Mouse (Mus musculus) intestine, embryonic 14.5 days (tissue): Measurements from ENCODE around the gene Palm. TPM values are rescaled to one million over a fixed set of nuclear protein-coding genes. Genes with fewer than 3 reads are reported as not detected.

Experiments used
- ATAC-seq: fragments of 200-750 bp; cut with Nextera tagmentation; replicated peaks from 2 replicates; pipeline ENCODE4 v1.8.0; 2017; ENCODE audit warnings: low read depth, moderate number of reproducible peaks, moderate TSS enrichment, moderate library complexity; ENCODE audit not compliant: low FRiP score, low TSS enrichment
- DNase-seq: peaks from one replicate; pipeline ENCODE4 v3.0.0-alpha.2; 2018; ENCODE audit warnings: low spot score
- H3K27ac ChIP-seq: fragments of 300-500 bp; sonication (generic); 2 replicates; pipeline ENCODE4 v1.5.1; 2014; ENCODE audit warnings: low read depth, mild to moderate bottlenecking, control low read depth
- H3K27me3 ChIP-seq: fragments of 300-500 bp; sonication (generic); replicated peaks from 2 replicates; pipeline ENCODE4 v1.6.1; 2014; ENCODE audit warnings: low read length, control low read depth; ENCODE audit not compliant: control insufficient read depth, insufficient read depth
- H3K36me3 ChIP-seq: fragments of 300-500 bp; sonication (generic); 2 replicates; pipeline ENCODE4 v1.6.1; 2014; ENCODE audit warnings: low read length, control low read depth; ENCODE audit not compliant: control insufficient read depth, insufficient read depth
- H3K4me1 ChIP-seq: fragments of 300-500 bp; sonication (generic); replicated peaks from 2 replicates; pipeline ENCODE4 v1.6.1; 2014; ENCODE audit warnings: low read length, control low read depth, mixed read lengths; ENCODE audit not compliant: control insufficient read depth, insufficient read depth
- H3K4me2 ChIP-seq: fragments of 300-500 bp; sonication (generic); 2 replicates; pipeline ENCODE4 v1.6.1; 2014; ENCODE audit warnings: low read length
- H3K4me3 ChIP-seq: fragments of 300-500 bp; sonication (generic); 2 replicates; pipeline ENCODE4 v1.5.1; 2014; ENCODE audit warnings: low read depth, low read length, control low read depth, mixed read lengths
- H3K9ac ChIP-seq: fragments of 300-500 bp; sonication (generic); 2 replicates; pipeline ENCODE4 v1.6.1; 2014; ENCODE audit warnings: mild to moderate bottlenecking, low read length
- H3K9me3 ChIP-seq: fragments of 300-500 bp; sonication (generic); 2 replicates; pipeline ENCODE4 v1.6.1; 2016; ENCODE audit warnings: low read length, control low read depth; ENCODE audit not compliant: control insufficient read depth
- WGBS: fragments of 180-500 bp; shearing (Covaris S2); extraction: QIAGEN DNeasy Blood & Tissue Kit; methylation state at CpG from one replicate; pipeline ENCODE4 v1.1.7; 2014; 5-methylcytosine and 5-hydroxymethylcytosine counted together
- polyA plus RNA-seq: library from polyadenylated mRNA; unstranded; fragments of >200 nt; fragmentation: Nextera tagmentation; extraction: Ambion mirVana; gene quantifications from 2 replicates; pipeline ENCODE4 v1.2.1, GENCODE M21; 2014

Palm gene
- polyA plus RNA-seq, 1 experiment from 2014 or later = 66.2 TPM

- Histone ChIP-seq H3K27ac (no peak overlapping the region), H3K27me3 (no peaks in the 10 kb centered on the region), H3K9me3 (no peaks in the 10 kb centered on the region), H3K36me3 (no peaks in the 10 kb centered on the region), H3K4me2 (no peak overlapping the region), H3K4me1 (peaks cover 19% of the 10 kb centered on the region), H3K4me3 (no peak overlapping the region), H3K9ac (no peak overlapping the region)
- ATAC-seq = no peak
- no peak for DNase-seq
- 51% methylated on average over 5 of the region's 5 CpGs for WGBS
Observed at GRCm38 (mm10) chr10:79846553-79846952, 53.2 kb downstream of the Palm start.

DNA sequence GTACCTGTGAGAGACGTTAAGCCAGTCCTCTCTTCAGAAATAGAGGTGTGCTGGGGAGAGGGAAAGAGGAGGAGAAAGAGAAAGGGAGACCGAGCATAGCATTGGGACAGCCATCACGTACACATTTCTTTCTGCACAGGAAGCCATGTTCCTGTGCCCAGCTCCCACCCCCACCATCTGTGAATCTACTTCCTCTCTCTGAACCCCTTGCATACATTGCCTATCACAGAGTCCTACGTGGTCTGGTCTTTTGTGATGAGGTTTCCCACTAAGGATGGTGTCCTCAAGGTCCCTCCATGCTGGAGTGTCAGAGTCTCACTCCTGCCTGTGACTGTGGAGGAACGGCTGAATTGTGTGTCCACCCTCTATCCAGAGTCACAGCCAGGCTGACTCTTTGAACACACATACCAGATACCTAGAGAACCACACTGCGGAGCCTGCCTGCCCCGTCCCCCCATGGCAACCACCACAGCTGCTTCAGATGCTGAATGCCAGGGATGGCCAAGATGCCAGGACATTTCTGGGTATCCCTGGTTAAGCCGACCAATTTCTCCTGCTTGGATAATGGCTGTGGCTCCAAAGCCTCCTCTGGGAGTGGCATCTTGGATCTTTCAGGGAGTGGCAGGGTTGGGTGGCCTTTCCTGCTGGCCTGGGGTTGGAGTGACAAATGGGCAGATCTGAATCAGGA lies 56.7 kb downstream of the Palm start:
- H3K4me2 ChIP-seq = no peak overlapping the region
- no peak overlapping the region; the same call in 1 of the 2 replicates for H3K27ac ChIP-seq
- ATAC-seq = no peak
- DNase-seq = no peak
- no peak overlapping the region for H3K9ac ChIP-seq
- H3K4me1 ChIP-seq = peaks cover 20% of the 10 kb centered on the region
- no peak overlapping the region for H3K4me3 ChIP-seq
- no peaks in the 10 kb centered on the region for H3K27me3 ChIP-seq
- WGBS = 85% methylated on average over 8 of the region's 8 CpGs
- H3K36me3 ChIP-seq = no peaks in the 10 kb centered on the region
- no peaks in the 10 kb centered on the region for H3K9me3 ChIP-seq

- H3K4me3 ChIP-seq = no peak overlapping the region
- H3K4me2 ChIP-seq = peak overlapping the region; percentile 98; the same call in 1 of the 2 replicates
- WGBS = 58% methylated on average over 3 of the region's 3 CpGs
- H3K36me3 ChIP-seq = peaks cover 2% of the 10 kb centered on the region
- H3K9me3 ChIP-seq = no peaks in the 10 kb centered on the region
- H3K9ac ChIP-seq = peak overlapping the region; percentile 86
- H3K27me3 ChIP-seq = no peaks in the 10 kb centered on the region
- peaks cover 24% of the 10 kb centered on the region for H3K4me1 ChIP-seq
- ATAC-seq (no peak), DNase-seq (no peak)
- peak overlapping the region; percentile 100 for H3K27ac ChIP-seq
Observed at GRCm38 (mm10) chr10:79851653-79852052, 58.3 kb downstream of the Palm start.

DNA sequence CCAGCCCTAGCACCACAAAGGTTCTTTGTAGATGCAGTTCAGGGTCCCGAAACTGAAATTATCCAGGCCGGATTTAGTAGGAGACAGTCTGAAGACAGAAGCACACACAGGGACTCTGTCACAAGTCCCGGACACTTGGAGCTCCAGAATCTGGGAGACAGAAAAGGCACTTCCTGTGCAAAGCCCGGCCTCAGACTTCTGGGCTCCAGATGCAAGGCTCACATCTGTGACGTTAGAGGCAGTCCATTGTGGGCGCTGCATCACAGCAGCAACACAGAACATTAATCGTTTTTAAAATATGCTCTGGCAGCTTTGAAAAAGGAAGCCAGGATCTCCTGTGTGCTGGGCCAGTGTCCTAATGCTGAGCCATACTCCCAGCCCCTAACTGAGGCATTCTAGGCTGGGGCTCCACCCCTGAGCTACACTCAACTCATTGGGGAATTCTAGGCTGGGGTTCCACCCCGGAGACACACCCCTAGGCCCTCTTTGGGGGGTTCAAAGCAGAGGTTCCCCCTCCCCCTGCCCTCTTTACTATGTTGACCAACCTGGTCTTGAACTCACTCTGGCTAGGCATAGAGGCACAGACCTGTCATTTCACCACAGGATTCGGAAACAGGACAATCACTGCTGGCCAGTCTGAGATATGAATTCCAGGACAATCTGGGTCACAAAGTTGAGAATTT lies 58.9 kb downstream of the Palm start:
- ATAC-seq (no peak), DNase-seq (no peak)
- H3K4me1 ChIP-seq = peaks cover 30% of the 10 kb centered on the region

GRCm38 (mm10) chr10:79852827-79853226 lies 59.5 kb downstream of the Palm start:
- Histone ChIP-seq H3K9me3 (no peaks in the 10 kb centered on the region), H3K9ac (peak overlapping the region; percentile 86), H3K27me3 (no peaks in the 10 kb centered on the region), H3K36me3 (peaks cover 12% of the 10 kb centered on the region), H3K4me3 (peak overlapping the region; percentile 98), H3K4me1 (peaks cover 36% of the 10 kb centered on the region), H3K4me2 (peak overlapping the region; percentile 98), H3K27ac (peak overlapping the region; percentile 100)
- ATAC-seq (no peak), DNase-seq (no peak)
- 26% methylated on average over 8 of the region's 8 CpGs for WGBS

More for the DNA sequence above, 58.9 kb downstream of the Palm start:
- no peaks in the 10 kb centered on the region for H3K27me3 ChIP-seq
- peak overlapping the region; percentile 86 for H3K9ac ChIP-seq
- H3K4me3 ChIP-seq = peak overlapping the region; percentile 98
- no peaks in the 10 kb centered on the region for H3K9me3 ChIP-seq
- H3K4me2 ChIP-seq = peak overlapping the region; percentile 98
- H3K27ac ChIP-seq = peak overlapping the region; percentile 100
- H3K36me3 ChIP-seq = peaks cover 8% of the 10 kb centered on the region
- 38% methylated on average over 9 of the region's 9 CpGs for WGBS

DNA sequence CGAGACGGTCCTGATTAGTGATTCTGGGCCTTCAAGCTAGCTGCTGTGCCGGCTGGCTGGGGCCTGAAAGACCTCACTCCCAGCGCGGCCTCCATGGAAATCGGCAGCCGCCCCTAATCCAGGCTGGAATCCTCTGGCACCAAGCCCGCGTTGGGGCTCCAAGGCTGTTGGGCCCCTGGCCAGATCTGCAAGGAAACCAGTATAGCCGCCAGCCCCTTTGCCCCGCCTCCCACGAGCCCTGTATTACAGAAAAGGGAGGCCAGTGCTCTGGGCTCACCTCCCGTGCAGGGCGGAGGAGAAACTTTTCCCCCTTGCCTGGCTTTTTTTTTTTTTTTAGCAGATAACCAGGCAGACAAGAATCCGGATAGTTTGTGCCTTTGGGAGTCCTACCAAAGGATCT lies 60.0 kb downstream of the Palm start:
- H3K4me2 ChIP-seq = peak overlapping the region; percentile 98
- H3K4me3 ChIP-seq = peak overlapping the region; percentile 98
- DNase-seq (peak; percentile 97), ATAC-seq (peak; percentile 20; the same call in 1 of the 2 replicates)
- H3K27ac ChIP-seq = peak overlapping the region; percentile 100
- H3K4me1 ChIP-seq = peaks cover 41% of the 10 kb centered on the region
- H3K27me3 ChIP-seq = no peaks in the 10 kb centered on the region
- 0% methylated on average over 15 of the region's 15 CpGs for WGBS
- H3K9me3 ChIP-seq = no peaks in the 10 kb centered on the region
- peak overlapping the region; percentile 86 for H3K9ac ChIP-seq
- peaks cover 16% of the 10 kb centered on the region for H3K36me3 ChIP-seq

DNA sequence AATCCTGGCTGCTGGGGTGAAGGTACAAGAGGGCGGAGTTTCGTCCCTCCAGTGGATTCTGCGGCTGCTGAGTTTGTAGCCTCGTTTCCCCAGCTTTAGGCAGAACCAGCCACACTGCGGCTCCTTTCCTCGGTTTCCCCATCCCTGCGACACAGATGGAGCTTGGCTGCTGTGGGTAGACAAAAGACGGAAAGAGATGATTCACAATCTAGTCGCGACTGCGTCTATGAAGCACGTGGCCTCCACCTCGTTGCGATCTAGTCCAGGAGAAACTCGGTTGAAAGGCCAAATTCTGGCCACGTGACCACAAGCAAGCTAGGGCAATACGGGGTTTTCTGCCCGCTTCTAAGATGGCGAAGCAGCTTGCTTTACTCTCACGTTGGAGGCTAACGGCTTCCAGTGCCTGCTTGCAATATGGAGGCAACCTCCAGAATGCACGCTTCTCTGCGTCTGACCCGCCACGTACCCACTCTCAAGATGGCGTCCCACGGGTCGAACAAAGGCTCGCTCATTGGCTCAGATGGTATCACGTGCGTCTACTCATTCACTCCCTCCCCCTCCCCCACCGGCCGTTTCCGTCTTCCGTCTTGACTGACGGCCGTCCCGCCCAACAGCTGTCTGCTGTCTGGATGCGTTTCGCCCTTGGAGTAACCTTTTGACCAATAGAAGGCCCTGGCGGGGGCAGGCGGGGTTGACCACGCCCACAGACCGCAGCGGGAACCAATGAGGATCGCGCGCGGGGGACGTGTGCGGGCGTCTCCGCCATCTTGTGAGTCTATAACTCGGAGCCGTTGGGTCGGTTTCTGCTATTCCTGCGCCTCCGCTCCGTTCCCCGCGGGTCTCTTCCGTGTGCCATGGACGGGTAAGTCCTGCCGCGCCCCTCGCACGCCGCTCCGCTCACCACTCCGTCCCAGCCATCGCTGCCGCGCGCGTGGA lies 60.8 kb downstream of the Palm start, which contains the start of gene Ptbp1:
Gene Ptbp1 (plus strand): TSS at position 568 of the 936 bp plus-strand sequence.
- Histone ChIP-seq H3K27ac (peak within 1 kb of the TSS; percentile 100), H3K4me3 (peak within 1 kb of the TSS; percentile 98), H3K36me3 (peaks cover 22% of the 10 kb centered on the region), H3K9ac (peak within 1 kb of the TSS; percentile 100), H3K9me3 (no peaks in the 10 kb centered on the region), H3K4me1 (peaks cover 46% of the 10 kb centered on the region), H3K27me3 (no peaks in the 10 kb centered on the region), H3K4me2 (peak within 1 kb of the TSS; percentile 98)
- DNase-seq (peak; percentile 98), ATAC-seq (peak; percentile 87)
- under 1% methylated on average over 62 of the region's 75 CpGs for WGBS
